ENCODE assay signal across 24 mouse cellular contexts in genomic region chr7:44960512-44960910, GRCm38 (mm10). TPM values are rescaled to one million over a fixed set of nuclear protein-coding genes. Genes with fewer than 3 reads are reported as not detected.
"Had no signal": no experiment of that assay in that cellular context is flagged by ENCODE, and none has a peak within 500 bp of the region (broad histone marks: within the 10 kb centered on the region; RNA-seq: fewer than 3 reads in every experiment).

No protein-coding gene starts in this region.

- DNase-seq: gastrocnemius, postnatal 14 days; gastrocnemius, postnatal 36 days; heart, adult 18-20 months; heart, postnatal 14 days; heart, postnatal 36 days; kidney, adult 11 months; kidney, adult 2 months; kidney, adult 9 months; kidney, postnatal 14 days; kidney, postnatal 36 days; layer of hippocampus, adult 9-11 months; layer of hippocampus, postnatal 36 days; left cerebral cortex, postnatal 4 days; liver, embryonic 13.5 days had no signal

RNA-seq across cellular contexts. Expression of gene Tsks, which starts 17.5 kb away (rescaled TPM):
- total RNA-seq: gastrocnemius, adult 18-20 months; gastrocnemius, adult 8-10 months; gastrocnemius, postnatal 14 days; gastrocnemius, postnatal 36 days; heart, adult 18-20 months; heart, adult 8-10 months; heart, postnatal 14 days; heart, postnatal 36 days; hematopoietic stem cell, adult 5-6 weeks; hindbrain, postnatal 0 days; left cerebral cortex, postnatal 4 days; liver, adult 2 months had no signal
- polyA plus RNA-seq: heart, embryonic 11.5 days; intestine, embryonic 14.5 days; intestine, embryonic 16.5 days; large intestine, adult 2 months had no signal
